Mouse (Mus musculus) intestine, embryonic 14.5 days (tissue): ENCODE measurements at regions not wholly inside any gene's neighbourhood (a gene's known extent, or its start where the extent isn't known, plus 50 kb on each side); places are given as distances from the start of the nearest gene placed in this dataset.

Experiments
- ATAC-seq: fragments of 200-750 bp; cut with Nextera tagmentation; replicated peaks from 2 replicates; pipeline ENCODE4 v1.8.0; 2017; ENCODE audit warnings: low read depth, moderate number of reproducible peaks, moderate TSS enrichment, moderate library complexity; ENCODE audit not compliant: low FRiP score, low TSS enrichment
- DNase-seq: peaks from one replicate; pipeline ENCODE4 v3.0.0-alpha.2; 2018; ENCODE audit warnings: low spot score
- H3K27ac ChIP-seq: fragments of 300-500 bp; sonication (generic); 2 replicates; pipeline ENCODE4 v1.5.1; 2014; ENCODE audit warnings: low read depth, mild to moderate bottlenecking, control low read depth
- H3K27me3 ChIP-seq: fragments of 300-500 bp; sonication (generic); replicated peaks from 2 replicates; pipeline ENCODE4 v1.6.1; 2014; ENCODE audit warnings: low read length, control low read depth; ENCODE audit not compliant: control insufficient read depth, insufficient read depth
- H3K36me3 ChIP-seq: fragments of 300-500 bp; sonication (generic); 2 replicates; pipeline ENCODE4 v1.6.1; 2014; ENCODE audit warnings: low read length, control low read depth; ENCODE audit not compliant: control insufficient read depth, insufficient read depth
- H3K4me1 ChIP-seq: fragments of 300-500 bp; sonication (generic); replicated peaks from 2 replicates; pipeline ENCODE4 v1.6.1; 2014; ENCODE audit warnings: low read length, control low read depth, mixed read lengths; ENCODE audit not compliant: control insufficient read depth, insufficient read depth
- H3K4me2 ChIP-seq: fragments of 300-500 bp; sonication (generic); 2 replicates; pipeline ENCODE4 v1.6.1; 2014; ENCODE audit warnings: low read length
- H3K4me3 ChIP-seq: fragments of 300-500 bp; sonication (generic); 2 replicates; pipeline ENCODE4 v1.5.1; 2014; ENCODE audit warnings: low read depth, low read length, control low read depth, mixed read lengths
- H3K9ac ChIP-seq: fragments of 300-500 bp; sonication (generic); 2 replicates; pipeline ENCODE4 v1.6.1; 2014; ENCODE audit warnings: mild to moderate bottlenecking, low read length
- H3K9me3 ChIP-seq: fragments of 300-500 bp; sonication (generic); 2 replicates; pipeline ENCODE4 v1.6.1; 2016; ENCODE audit warnings: low read length, control low read depth; ENCODE audit not compliant: control insufficient read depth
- WGBS: fragments of 180-500 bp; shearing (Covaris S2); extraction: QIAGEN DNeasy Blood & Tissue Kit; methylation state at CpG from one replicate; pipeline ENCODE4 v1.1.7; 2014; 5-methylcytosine and 5-hydroxymethylcytosine counted together

- Histone ChIP-seq H3K27ac (no peak overlapping the region), H3K27me3 (no peaks in the 10 kb centered on the region), H3K36me3 (no peaks in the 10 kb centered on the region), H3K4me2 (no peak overlapping the region), H3K9ac (no peak overlapping the region), H3K4me3 (no peak overlapping the region), H3K9me3 (no peaks in the 10 kb centered on the region), H3K4me1 (no peaks in the 10 kb centered on the region)
- DNase-seq (no peak), ATAC-seq (no peak)
- 88% methylated on average over 1 of the region's 1 CpGs for WGBS
Observed at GRCm38 (mm10) chr9:27658001-27658400, 132.6 kb upstream of the Opcml start.

DNA sequence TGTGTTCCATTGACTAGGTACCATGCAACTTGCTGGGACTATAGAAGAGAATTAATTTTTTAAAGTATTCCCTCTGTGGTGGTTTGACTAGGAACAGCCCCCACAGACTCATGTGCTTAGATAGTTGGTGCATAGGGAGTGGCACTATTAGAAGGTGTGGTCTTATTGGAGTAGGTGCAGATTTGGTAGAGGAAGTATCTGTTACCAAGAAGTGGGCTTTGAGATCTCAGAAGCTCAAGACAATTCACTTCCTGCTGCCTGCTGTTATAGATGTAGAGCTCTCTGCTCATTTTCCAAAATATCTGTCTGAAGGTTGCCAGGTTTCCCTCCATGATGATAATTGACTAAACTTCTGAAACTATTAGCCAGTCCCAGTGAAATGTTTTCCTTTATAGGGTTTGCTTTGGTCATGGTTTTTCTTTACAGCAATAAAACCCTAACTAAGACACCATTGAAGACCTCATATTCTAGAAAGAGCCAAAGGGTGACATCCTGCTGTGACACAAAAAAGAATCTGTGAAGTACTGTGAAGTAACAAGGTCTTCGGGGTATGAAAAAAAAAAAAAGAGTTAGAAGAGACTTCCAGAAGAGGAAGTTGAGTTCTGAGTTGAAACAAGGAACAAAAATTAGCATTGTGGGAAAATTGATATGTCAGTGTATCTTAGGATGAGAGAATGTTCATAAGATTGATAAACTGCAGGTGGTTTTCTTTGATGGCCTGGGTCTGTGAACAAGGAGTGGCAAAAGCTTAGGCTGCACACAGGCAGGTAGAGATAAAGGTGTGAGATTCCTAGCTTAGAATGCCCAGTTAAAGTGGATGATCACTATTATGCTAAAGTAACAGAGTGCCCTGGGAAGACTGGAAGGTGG lies 128.9 kb upstream of the Opcml start:
- Histone ChIP-seq H3K4me1 (no peaks in the 10 kb centered on the region), H3K9ac (no peak overlapping the region), H3K27ac (no peak overlapping the region), H3K4me3 (no peak overlapping the region), H3K4me2 (no peak overlapping the region), H3K9me3 (no peaks in the 10 kb centered on the region), H3K36me3 (no peaks in the 10 kb centered on the region), H3K27me3 (no peaks in the 10 kb centered on the region)
- WGBS = 67% methylated on average over 1 of the region's 1 CpGs
- DNase-seq = no peak
- no peak for ATAC-seq

GRCm38 (mm10) chr9:27663230-27663629 lies 127.3 kb upstream of the Opcml start:
- no peak overlapping the region for H3K4me2 ChIP-seq
- WGBS = 90% methylated on average over 1 of the region's 1 CpGs
- H3K27ac ChIP-seq = no peak overlapping the region
- no peaks in the 10 kb centered on the region for H3K9me3 ChIP-seq
- no peak overlapping the region for H3K4me3 ChIP-seq
- H3K27me3 ChIP-seq = no peaks in the 10 kb centered on the region
- H3K9ac ChIP-seq = no peak overlapping the region
- no peaks in the 10 kb centered on the region for H3K36me3 ChIP-seq
- ATAC-seq (no peak), DNase-seq (no peak)
- H3K4me1 ChIP-seq = no peaks in the 10 kb centered on the region

DNA sequence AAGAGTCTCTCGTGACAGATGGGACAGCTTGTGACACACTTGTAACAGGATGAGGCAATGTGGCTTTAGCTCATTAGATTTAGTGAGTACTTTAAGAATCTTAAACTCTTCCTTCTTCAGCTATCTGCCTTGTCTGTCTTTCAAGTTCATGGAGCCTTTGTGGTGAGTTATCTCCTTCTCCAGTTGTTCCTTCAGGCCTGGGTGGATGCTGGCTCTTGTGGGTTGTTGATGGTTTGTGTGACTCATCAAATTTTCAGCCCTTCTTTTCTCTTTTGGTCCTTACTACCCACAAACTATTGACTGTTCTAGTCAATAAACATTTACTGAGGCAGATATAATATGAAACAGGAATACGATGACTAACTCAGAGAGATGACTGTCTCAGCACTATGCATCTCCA lies 124.9 kb upstream of the Opcml start:
- Histone ChIP-seq H3K27ac (no peak overlapping the region), H3K9ac (no peak overlapping the region), H3K4me1 (no peaks in the 10 kb centered on the region), H3K4me3 (no peak overlapping the region), H3K36me3 (no peaks in the 10 kb centered on the region), H3K4me2 (no peak overlapping the region), H3K27me3 (no peaks in the 10 kb centered on the region), H3K9me3 (no peaks in the 10 kb centered on the region)
- no peak for DNase-seq
- ATAC-seq = no peak
- WGBS = 90% methylated on average over 2 of the region's 2 CpGs

- H3K27me3 ChIP-seq = no peaks in the 10 kb centered on the region
- no peaks in the 10 kb centered on the region for H3K9me3 ChIP-seq
- no peaks in the 10 kb centered on the region for H3K36me3 ChIP-seq
- WGBS = 28% methylated on average over 6 of the region's 6 CpGs
- no peak for ATAC-seq
- H3K27ac ChIP-seq = no peak overlapping the region
- no peak overlapping the region for H3K4me3 ChIP-seq
- H3K4me1 ChIP-seq = no peaks in the 10 kb centered on the region
- H3K9ac ChIP-seq = no peak overlapping the region
- no peak overlapping the region for H3K4me2 ChIP-seq
- DNase-seq = no peak
Observed at GRCm38 (mm10) chr9:27670032-27670740, 120.4 kb upstream of the Opcml start.

GRCm38 (mm10) chr9:27685325-27685724 lies 105.2 kb upstream of the Opcml start:
- no peaks in the 10 kb centered on the region for H3K4me1 ChIP-seq
- no peaks in the 10 kb centered on the region for H3K36me3 ChIP-seq
- no peak overlapping the region for H3K9ac ChIP-seq
- no peak overlapping the region for H3K4me3 ChIP-seq
- H3K9me3 ChIP-seq = no peaks in the 10 kb centered on the region
- H3K27ac ChIP-seq = no peak overlapping the region
- no peak for ATAC-seq
- H3K27me3 ChIP-seq = no peaks in the 10 kb centered on the region
- no peak for DNase-seq
- H3K4me2 ChIP-seq = no peak overlapping the region

- H3K27me3 ChIP-seq = no peaks in the 10 kb centered on the region
- ATAC-seq (no peak), DNase-seq (no peak)
- no peak overlapping the region for H3K9ac ChIP-seq
- H3K9me3 ChIP-seq = no peaks in the 10 kb centered on the region
- 42% methylated on average over 4 of the region's 4 CpGs for WGBS
- no peak overlapping the region for H3K4me2 ChIP-seq
- H3K4me1 ChIP-seq = no peaks in the 10 kb centered on the region
- no peaks in the 10 kb centered on the region for H3K36me3 ChIP-seq
- no peak overlapping the region for H3K27ac ChIP-seq
- H3K4me3 ChIP-seq = no peak overlapping the region
Observed at GRCm38 (mm10) chr9:27691616-27692015, 99.0 kb upstream of the Opcml start.

- WGBS = 87% methylated on average over 3 of the region's 3 CpGs
- ATAC-seq = no peak
- Histone ChIP-seq H3K36me3 (no peaks in the 10 kb centered on the region), H3K4me1 (no peaks in the 10 kb centered on the region), H3K4me3 (no peak overlapping the region), H3K27ac (no peak overlapping the region), H3K4me2 (no peak overlapping the region), H3K9me3 (no peaks in the 10 kb centered on the region), H3K27me3 (no peaks in the 10 kb centered on the region), H3K9ac (no peak overlapping the region)
- DNase-seq = no peak
Observed at GRCm38 (mm10) chr9:27692751-27693150, 97.8 kb upstream of the Opcml start.
